Mouse (Mus musculus): ENCODE measurements around the gene Cfap99.

DNA sequence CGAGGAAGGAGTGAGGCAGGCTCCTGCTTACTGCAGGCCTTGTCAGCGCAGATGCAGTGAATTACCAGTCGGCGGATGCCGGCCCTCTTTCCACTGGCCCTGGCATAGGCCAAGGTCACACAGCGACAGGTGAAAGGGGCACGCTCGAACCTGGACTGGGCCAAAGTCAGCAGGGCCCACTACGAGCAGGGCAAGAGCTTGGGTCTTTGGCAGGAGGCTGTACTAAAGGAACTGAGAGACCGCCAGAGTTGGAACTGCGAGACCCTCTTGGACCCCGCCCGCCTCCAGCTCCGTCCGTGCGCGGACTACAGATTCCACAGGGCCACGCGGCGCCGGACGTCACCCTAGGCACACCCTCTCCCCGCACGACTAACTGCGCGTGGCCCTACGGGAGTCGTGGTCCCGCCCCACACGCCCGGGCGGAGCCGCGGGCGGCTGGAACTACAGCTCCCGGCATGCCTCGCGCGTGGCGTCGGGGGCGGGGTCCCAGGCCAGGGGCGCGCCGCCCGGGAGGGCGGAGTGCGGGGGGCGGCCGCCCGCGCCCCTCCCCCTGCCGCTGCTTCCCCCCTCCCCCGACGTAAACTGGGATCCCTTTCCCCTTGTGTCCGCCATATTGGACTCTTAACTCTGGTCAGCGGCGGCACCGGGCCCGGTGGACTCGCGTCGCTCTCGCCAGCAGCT, 81.1 kb downstream of the Cfap99 start, which contains the start of gene Fam193a:
- TF ChIP-seq CTCF (IDR thresholded peaks at IDR 0.05; ENCODE audit: borderline replicate concordance, insufficient read depth, low read depth, low read length) = no peak
- TF ChIP-seq POLR2A (IDR thresholded peaks at IDR 0.05; ENCODE audit: borderline replicate concordance, insufficient read depth, low read length) = peak; percentile 64; the same call in 1 of the 2 replicates
